Mouse (Mus musculus) CD4-positive, CD25-positive, alpha-beta regulatory T cell, adult 2 months (primary cell): ENCODE results near the gene Gm20388.
A peak's percentile ranks its signal among the peaks of the same experiment; 100 is the strongest.

Experiments used
- DNase-seq: peaks from one replicate; pipeline ENCODE4 v3.0.0-alpha.2; 2012; ENCODE audit warnings: low read depth, low spot score

Gene Gm20388

DNA sequence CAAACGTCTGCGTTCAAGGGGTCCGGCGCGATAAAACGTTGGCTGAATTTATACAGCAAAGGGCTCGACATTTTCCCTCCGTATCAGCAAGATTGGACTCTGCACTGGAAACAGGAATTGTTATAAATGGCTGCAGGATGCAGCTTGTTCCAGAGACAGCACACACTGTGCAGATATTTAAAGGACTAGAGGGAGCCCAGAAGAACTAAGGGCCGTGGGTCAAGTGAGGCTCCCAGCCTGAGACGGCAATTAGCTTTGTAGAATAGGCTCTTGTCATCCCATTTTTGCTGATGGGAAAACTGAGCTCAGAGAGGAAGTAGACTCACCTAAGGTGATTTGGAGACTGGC is 1462.0 kb downstream of the Gm20388 start:
- no peak for DNase-seq

DNA sequence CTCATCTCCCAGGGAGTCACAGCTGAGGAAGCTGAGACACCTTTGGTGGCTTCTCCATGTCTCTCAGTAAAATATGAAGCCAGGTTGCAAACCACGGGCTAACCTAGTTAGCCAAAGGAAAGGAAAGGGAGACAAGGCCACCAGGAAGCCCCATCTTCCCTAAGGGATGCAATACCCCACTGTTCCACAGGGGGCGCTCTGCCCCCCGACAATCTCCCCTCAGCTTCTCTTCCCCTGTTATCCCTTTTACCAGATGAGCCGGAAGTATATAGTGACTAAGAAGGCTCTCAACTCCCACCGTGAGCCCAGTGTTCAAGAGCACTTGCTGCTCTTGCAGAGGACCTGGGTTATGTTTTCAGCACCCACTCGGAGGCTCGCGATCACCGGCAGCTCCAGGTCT is 1463.6 kb downstream of the Gm20388 start:
- no peak for DNase-seq

- DNase-seq, result no peak
Measured at GRCm38 (mm10) chr8:121374777-121375176, 1464.1 kb downstream of the Gm20388 start.

DNA sequence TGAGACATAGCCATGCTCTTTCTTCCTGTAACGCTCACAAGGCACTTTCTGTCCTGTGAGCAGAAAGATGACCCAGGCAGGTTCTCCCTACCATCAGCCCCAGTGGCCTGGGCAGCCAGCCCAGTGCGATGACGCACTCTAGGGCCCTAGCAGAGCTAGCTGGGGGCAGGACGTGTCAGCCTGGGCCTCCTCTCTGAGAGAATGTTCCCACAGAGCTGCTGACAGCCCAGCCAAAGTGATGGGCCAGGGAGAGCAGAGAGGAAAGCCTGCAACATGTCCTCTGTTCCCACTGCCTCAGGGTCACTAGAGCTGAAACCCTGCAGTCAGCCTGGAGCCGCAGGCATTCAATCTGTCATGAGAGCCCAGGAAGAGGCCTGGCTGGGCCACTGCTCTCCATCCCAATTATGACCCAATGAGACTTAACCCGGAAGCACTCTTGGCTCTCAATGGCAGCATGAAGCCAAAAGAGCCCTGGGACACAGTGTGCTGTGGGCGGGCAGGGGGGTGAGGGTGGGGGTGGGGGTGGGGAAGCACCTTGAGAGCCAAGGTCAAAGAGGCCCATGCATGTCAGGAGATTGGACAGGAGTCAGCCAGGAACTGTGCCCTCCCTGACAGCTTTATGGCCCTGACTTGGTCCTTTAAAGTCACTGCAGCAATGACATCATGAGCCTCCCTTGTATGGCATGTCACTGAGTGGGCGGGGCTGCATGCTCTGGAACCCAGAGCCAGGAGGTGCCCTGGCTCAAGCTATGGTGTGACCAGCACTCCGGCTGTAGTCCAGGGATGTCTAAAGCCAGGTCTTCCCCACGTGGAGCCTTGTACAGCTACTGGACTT is 1465.7 kb downstream of the Gm20388 start:
- no peak for DNase-seq

DNA sequence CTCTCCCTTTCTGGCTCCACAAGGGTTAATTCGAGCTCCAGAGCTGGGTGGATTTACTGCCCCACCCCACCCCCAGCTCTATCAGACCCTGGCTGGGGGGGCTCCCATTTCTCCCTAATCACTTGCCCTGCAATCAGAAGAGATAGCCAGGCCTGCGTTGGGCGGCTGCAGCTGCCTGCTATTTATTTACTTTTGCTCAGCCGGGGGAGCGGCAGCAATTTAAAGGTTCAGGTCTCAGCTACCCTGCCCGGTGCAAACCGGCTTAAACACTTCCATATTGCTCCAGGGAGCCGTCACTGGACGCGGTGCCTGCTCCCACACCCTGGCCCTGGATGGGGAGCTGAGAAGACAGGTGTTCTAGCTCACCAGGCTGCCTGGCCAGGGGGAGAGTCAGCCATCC is 1467.0 kb downstream of the Gm20388 start:
- DNase-seq, result no peak

- no peak for DNase-seq
Measured at GRCm38 (mm10) chr8:121379387-121379786, 1468.7 kb downstream of the Gm20388 start.

DNA sequence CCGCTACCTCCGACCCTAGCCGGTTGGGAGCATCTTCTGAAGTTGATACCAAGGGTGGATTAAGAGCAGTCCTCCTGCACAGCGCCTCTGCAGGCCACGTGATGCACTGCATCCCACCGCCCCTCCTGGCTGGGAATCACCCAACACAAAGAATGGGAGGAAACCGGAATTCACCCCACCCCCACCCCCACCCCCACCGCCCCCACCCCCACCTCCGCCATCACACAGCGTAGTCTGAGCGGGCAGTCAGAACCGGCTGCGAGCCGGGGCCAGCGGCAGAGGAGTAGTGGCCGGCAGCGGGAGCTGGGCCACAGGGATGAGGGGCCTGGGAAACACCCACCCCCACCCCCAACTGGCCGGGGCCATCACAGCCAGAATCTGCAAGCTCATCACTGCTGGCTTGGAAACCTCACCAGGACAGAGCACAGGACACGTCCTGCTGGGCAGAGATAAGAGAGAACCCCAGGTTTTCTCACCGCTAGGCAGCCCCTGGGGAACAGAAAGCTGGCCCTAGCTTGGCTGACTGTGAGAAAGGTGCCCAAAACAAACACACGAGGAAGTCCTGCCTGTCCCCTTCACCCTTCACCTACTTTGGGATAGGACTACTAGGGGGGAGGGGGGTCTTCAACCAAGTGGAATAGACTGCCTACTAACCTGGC is 1472.1 kb downstream of the Gm20388 start:
- DNase-seq, result peak; percentile 53

GRCm38 (mm10) chr8:121385540-121385939 is 1474.9 kb downstream of the Gm20388 start:
- DNase-seq, result no peak

DNA sequence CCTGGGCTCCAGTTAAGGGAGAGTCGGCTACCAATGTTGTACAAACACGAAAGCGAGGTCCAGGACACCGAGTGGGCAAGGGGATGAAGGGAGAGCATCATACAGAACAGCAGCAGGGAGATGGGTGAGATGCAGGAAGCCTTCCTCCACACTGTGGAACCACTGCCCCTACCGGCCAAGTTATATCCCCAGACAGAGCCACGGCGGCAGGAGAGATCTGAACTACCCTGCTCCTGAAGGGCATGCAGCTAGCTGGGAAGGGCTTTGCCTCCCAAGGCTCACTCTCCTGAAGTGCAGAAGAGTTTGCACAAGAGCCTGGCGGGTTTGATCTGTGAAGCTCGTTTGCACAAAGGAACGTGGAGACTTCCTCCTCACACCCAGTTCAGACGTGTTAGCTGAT is 1480.0 kb downstream of the Gm20388 start:
- DNase-seq, result no peak

GRCm38 (mm10) chr8:121391254-121391653 is 1480.6 kb downstream of the Gm20388 start:
- no peak for DNase-seq

DNA sequence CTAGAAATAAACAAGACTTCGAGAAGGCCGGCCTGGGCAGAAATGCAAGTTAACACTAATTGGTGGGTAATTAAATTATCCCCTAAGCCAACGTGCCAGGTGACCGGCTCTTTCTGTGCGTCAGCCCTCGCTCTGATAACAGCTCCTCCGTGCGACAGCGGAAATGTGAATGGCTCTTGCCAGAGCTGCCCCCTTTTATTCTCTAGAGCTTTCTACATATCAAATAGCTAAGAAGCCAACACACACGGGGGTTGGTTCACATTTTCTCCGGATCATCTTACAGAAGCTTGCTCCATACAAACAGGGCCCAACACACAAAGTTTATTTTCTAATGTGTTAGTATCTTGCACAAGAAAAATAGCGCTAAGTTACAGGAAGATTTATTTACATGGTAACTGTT is 1481.1 kb downstream of the Gm20388 start:
- DNase-seq, result no peak

DNA sequence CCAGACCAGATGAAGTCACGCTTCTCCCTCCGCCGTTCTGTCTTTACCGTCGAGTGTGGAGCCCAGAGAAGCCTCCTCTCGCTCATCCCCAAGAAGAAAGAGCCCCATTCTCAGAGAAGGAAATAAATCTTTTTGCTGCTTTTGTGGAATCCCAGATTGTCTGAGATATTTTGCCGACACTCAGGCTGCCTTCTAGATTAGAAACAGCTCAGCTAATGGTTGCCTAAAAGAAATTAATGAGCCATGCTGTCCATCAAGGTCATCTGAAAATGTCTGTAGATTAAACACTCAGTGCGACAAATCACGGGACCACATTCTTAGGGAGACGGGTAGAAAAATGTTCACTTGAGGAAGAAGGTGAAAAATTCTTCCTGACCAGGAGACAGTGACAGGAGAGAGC is 1481.8 kb downstream of the Gm20388 start:
- DNase-seq, result no peak

- DNase-seq, result no peak
Measured at GRCm38 (mm10) chr8:121393111-121393510, 1482.5 kb downstream of the Gm20388 start.

GRCm38 (mm10) chr8:121394686-121395085 is 1484.0 kb downstream of the Gm20388 start:
- no peak for DNase-seq

GRCm38 (mm10) chr8:121395316-121395715 is 1484.7 kb downstream of the Gm20388 start:
- DNase-seq, result no peak

GRCm38 (mm10) chr8:121396151-121396550 is 1485.5 kb downstream of the Gm20388 start:
- DNase-seq, result no peak

- no peak for DNase-seq
Measured at GRCm38 (mm10) chr8:121397201-121397698, 1486.6 kb downstream of the Gm20388 start.

- DNase-seq, result no peak
Measured at GRCm38 (mm10) chr8:121398081-121398480, 1487.4 kb downstream of the Gm20388 start.

- no peak for DNase-seq
Measured at GRCm38 (mm10) chr8:121398724-121399123, 1488.1 kb downstream of the Gm20388 start.

GRCm38 (mm10) chr8:121399173-121399572 is 1488.5 kb downstream of the Gm20388 start:
- no peak for DNase-seq

- DNase-seq, result no peak
Measured at GRCm38 (mm10) chr8:121400581-121400980, 1489.9 kb downstream of the Gm20388 start.

DNA sequence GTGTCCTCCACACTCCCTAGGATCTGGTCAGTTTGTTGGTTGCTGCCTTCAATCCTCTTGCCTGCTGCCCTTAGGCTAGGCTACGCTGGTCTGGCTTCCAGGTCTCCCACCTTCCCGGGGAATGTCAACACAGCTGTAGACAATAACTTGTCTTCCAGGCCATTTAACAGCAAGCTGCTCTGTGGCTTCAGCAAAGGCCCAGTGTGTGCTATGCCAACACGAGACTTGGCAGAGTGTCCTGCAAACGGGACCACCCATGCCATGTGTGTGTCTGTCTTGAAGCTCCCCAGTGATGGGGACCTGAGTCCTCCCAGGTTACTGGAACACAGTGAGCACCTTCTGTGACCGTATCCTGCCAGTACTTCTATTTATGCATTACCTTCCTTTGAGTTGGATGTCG is 1493.2 kb downstream of the Gm20388 start:
- no peak for DNase-seq

DNA sequence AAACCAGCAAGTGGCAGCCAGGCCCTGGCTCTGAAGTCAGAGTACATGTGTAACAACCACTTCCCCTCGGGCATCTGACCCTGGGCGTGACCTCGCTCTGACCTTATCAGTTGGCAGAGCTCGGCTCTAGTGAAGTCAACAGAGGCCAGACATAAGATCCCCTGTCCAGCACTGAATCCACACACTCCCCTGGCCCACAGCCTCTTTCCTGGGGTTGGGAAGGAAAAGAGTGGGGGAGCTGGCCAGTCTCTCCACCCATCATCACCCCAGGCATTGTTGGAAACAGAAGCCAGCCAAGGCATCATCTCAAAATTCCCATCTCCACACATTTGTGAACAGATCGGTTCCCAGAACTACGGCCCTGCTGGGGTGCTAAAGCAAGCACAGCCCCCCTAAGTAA is 1507.4 kb downstream of the Gm20388 start:
- no peak for DNase-seq
